Mouse (Mus musculus): ENCODE measurements at regions not wholly inside any gene's neighbourhood (a gene's known extent, or its start where the extent isn't known, plus 50 kb on each side); places are given as distances from the start of the nearest gene placed in this dataset.

GRCm38 (mm10) chr10:67339371-67339929, 54.3 kb upstream of the Nrbf2 start:
- DNase-seq: no peak

GRCm38 (mm10) chr10:67344722-67345121, 59.6 kb upstream of the Nrbf2 start:
- no peak for DNase-seq

- no peak for DNase-seq
Observed at GRCm38 (mm10) chr10:67350956-67351355, 65.9 kb upstream of the Nrbf2 start.

GRCm38 (mm10) chr10:67360793-67361192, 75.7 kb upstream of the Nrbf2 start:
- no peak for DNase-seq

- no peak for DNase-seq
Observed at GRCm38 (mm10) chr10:67361281-67361680, 76.2 kb upstream of the Nrbf2 start.

GRCm38 (mm10) chr10:67364595-67364994, 79.5 kb upstream of the Nrbf2 start:
- no peak for DNase-seq

GRCm38 (mm10) chr10:67365158-67365557, 80.1 kb upstream of the Nrbf2 start:
- no peak for DNase-seq

GRCm38 (mm10) chr10:67372569-67373161, 87.6 kb upstream of the Nrbf2 start:
- DNase-seq: no peak

GRCm38 (mm10) chr10:67376638-67377037, 91.5 kb upstream of the Nrbf2 start:
- DNase-seq: no peak

GRCm38 (mm10) chr10:67377643-67378223, 92.6 kb upstream of the Nrbf2 start:
- DNase-seq: no peak

- no peak for DNase-seq
Observed at GRCm38 (mm10) chr10:67380174-67380573, 95.1 kb upstream of the Nrbf2 start.

GRCm38 (mm10) chr10:67383352-67383751, 98.2 kb upstream of the Nrbf2 start:
- DNase-seq: no peak

GRCm38 (mm10) chr10:67383802-67384567, 98.9 kb upstream of the Nrbf2 start:
- no peak for DNase-seq

- DNase-seq: no peak
Observed at GRCm38 (mm10) chr10:67384568-67384958, 99.5 kb upstream of the Nrbf2 start.

- DNase-seq: no peak
Observed at GRCm38 (mm10) chr10:67385966-67386365, 100.9 kb upstream of the Nrbf2 start.

GRCm38 (mm10) chr10:67388755-67389154, 103.7 kb upstream of the Nrbf2 start:
- no peak for DNase-seq

GRCm38 (mm10) chr10:67400434-67400833, 115.3 kb upstream of the Nrbf2 start:
- DNase-seq: no peak

GRCm38 (mm10) chr10:67401409-67401808, 116.3 kb upstream of the Nrbf2 start:
- no peak for DNase-seq

GRCm38 (mm10) chr10:67417529-67417928, 117.7 kb upstream of the Egr2 start:
- DNase-seq: no peak

- DNase-seq: no peak
Observed at GRCm38 (mm10) chr10:67420761-67421160, 114.5 kb upstream of the Egr2 start.

GRCm38 (mm10) chr10:67425407-67425806, 109.9 kb upstream of the Egr2 start:
- DNase-seq: no peak

- DNase-seq: no peak
Observed at GRCm38 (mm10) chr10:67427220-67427619, 108.1 kb upstream of the Egr2 start.

GRCm38 (mm10) chr10:67430805-67431204, 104.5 kb upstream of the Egr2 start:
- no peak for DNase-seq

GRCm38 (mm10) chr10:67439042-67439635, 96.1 kb upstream of the Egr2 start:
- no peak for DNase-seq
